Mouse (Mus musculus) gastrocnemius, postnatal 14 days (tissue): ENCODE measurements around the gene Olfr1134. TPM values are rescaled to one million over a fixed set of nuclear protein-coding genes. Genes with fewer than 3 reads are reported as not detected.
"Not testable (repeated sequence)": the region's sequence is repeated elsewhere in the genome, so short reads cannot be mapped to it uniquely, and the experiment has no call there.

Experiments used
- DNase-seq: peaks from one replicate; pipeline ENCODE4 v3.0.0; 2021; ENCODE audit warnings: mixed read lengths
- intact Hi-C: fragments of 180-260 bp; cut with DNase I; formaldehyde crosslinking; loops from one replicate; pipeline ENCODE4 v1.15.1; 2025; ENCODE audit warnings: low total_unique reads
- long read RNA-seq, 2 experiments: library from polyadenylated mRNA; stranded (forward); transcript quantifications; one replicate each; pipeline ENCODE4 v2.0.0; 2021
- total RNA-seq, 2 experiments: library from RNA; stranded (reverse); gene quantifications; 2 replicates each; pipeline ENCODE4 v1.2.3; 2021

Olfr1134 gene
- not detected for total RNA-seq
- long read RNA-seq, experiment 1, result 0 reads
- long read RNA-seq, experiment 2, result 0 reads

DNA sequence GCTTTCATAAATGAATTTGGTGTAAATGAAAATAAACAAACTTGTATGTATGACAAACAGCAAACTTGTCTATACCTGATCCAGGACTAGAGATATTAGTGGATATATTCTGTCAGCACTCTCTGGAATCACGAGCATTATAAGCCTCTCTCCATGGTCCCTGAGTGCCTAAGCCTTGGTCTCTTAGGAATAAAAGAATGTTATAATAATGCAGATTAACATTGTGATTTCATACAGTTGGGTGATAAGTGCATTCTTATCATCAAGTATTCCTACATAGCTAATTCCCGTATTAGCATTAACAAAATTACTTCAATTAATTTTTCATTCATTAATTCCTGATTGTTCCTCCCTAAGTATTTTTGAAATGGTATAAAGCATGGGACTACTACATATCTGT, at the start of gene Olfr1134:
Olfr1134 (minus strand) TSS at position 101 of the 400 bp plus-strand sequence.
- intact Hi-C loops, result no loop called here
- DNase-seq, result no peak

DNA sequence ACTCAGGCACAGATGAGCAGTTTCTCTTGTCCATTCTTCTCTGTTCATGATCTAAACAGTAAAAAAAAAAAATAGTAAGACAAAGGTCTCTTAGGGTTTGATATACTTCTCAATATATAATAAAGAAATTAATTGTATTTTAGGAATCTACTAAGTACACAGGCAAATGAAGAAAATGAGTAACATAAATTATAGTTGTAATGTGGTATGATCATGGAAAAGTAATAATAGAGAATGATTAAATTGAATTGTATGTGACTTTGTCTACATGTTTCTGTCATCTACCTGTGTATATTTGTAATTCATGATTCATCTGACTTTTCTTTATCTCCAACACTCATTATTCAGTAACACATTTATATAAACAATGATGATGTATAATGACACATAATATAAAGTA, 35.6 kb upstream of the Olfr1134 start, which contains the start of gene Olfr1136:
Olfr1136 (minus strand) TSS at position 101 of the 400 bp plus-strand sequence.
- intact Hi-C loops, result no loop called here
- no peak for DNase-seq

DNA sequence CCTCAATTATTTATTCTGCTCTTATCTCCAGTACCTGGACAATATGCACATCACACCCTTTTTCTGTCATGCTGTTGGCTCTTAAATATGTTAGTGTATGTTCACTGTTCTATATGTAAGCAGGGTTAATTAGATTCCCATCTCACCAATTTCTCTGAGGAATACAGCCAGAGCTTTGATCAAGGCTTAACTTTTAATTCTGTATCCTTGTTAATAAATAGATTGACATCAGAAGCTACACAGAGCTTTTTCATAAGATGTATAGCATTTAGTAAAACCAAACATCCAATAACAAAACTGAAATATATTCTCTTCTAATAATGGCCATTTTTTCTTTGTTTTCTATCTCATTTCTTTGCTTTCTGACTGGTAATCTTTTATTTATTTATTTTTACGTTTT, 15.3 kb upstream of the Olfr1134 start, which contains the start of gene Olfr1135:
Olfr1135 (minus strand) TSS at position 101 of the 400 bp plus-strand sequence.
- no peak for DNase-seq
- intact Hi-C loops, result no loop called here

- intact Hi-C loops, result no loop called here
- DNase-seq, result no peak
Measured at GRCm38 (mm10) chr2:87647274-87647673, 11.0 kb downstream of the Olfr1134 start, which contains the start of gene Olfr1133. Olfr1133 (minus strand) TSS chr2:87647374.

GRCm38 (mm10) chr2:87642441-87642840, 15.8 kb downstream of the Olfr1134 start:
- intact Hi-C loops, result no loop called here
- no peak for DNase-seq

DNA sequence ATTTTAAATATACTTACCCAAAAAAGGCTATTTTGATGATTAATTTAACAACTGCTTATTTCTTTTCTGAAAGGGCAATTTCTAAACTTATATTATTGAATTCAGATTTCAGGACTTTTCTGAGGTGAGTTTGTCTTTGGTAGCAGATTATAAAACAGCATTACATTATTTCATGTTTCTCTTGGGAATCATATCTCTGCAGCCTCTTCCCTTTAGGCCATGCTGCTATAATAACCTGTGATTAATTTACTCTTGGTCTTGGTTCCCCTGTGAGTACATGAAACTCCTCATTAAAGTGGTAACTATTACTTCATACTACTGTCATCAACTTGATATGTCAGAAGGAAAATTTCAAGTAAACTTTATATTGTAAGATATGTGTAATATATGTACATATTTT, 20.8 kb downstream of the Olfr1134 start, which contains the start of gene Olfr1132:
Olfr1132 (minus strand) TSS at position 101 of the 400 bp plus-strand sequence.
- DNase-seq, result no peak

GRCm38 (mm10) chr2:87626804-87627203, 31.5 kb downstream of the Olfr1134 start, which contains the start of gene Olfr1131:
Olfr1131 (plus strand) TSS chr2:87627104.
- intact Hi-C loops, result no loop called here
- no peak for DNase-seq

More for the DNA sequence above, 20.8 kb downstream of the Olfr1134 start, which contains the start of gene Olfr1132:
- intact Hi-C loops, result no loop called here

DNA sequence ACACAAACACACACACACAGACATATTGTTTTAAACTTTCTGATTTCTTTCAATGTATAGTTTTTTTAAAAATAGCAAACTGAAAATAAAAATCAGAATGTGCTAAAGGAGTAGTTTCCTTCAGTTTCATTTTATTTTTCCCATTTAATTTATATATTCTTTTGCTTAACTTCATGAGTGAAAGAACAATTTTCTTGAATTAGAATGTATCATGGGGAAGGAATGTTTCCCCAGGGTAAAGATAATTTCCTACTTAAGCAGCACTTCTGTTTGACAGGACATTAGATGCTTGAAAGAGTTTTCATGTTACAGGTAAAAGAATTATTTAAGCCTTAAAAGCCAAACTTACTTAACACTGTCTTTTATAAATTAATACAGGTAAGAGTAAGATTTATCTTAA, 52.3 kb downstream of the Olfr1134 start, which contains the start of gene Olfr1130:
Olfr1130 (plus strand) TSS at position 301 of the 400 bp plus-strand sequence.
- intact Hi-C loops, DNase-seq: not testable (repeated sequence)

Other genes with a start within 250 kb of the Olfr1134 start
- gene Olfr1123, start 241.8 kb downstream of the Olfr1134 start, total RNA-seq, result not detected
- gene Olfr1124, start 228.2 kb downstream of the Olfr1134 start, total RNA-seq, result not detected
- not detected for gene Olfr1126, start 204.5 kb downstream of the Olfr1134 start, total RNA-seq
- not detected for gene Pramel7, start 161.4 kb downstream of the Olfr1134 start, total RNA-seq
- not detected for gene Pramel6, start 151.9 kb downstream of the Olfr1134 start, total RNA-seq
- gene Olfr153, start 126.7 kb downstream of the Olfr1134 start, total RNA-seq, result not detected
- not detected for gene Olfr1128, start 112.9 kb downstream of the Olfr1134 start, total RNA-seq
- not detected for gene Olfr1129, start 84.6 kb downstream of the Olfr1134 start, total RNA-seq
- gene Olfr1130, start 52.2 kb downstream of the Olfr1134 start, total RNA-seq, result not detected
- not detected for gene Olfr1131, start 31.4 kb downstream of the Olfr1134 start, total RNA-seq
- not detected for gene Olfr1132, start 20.9 kb downstream of the Olfr1134 start, total RNA-seq
- not detected for gene Olfr1133, start 11.1 kb downstream of the Olfr1134 start, total RNA-seq
- not detected for gene Olfr1135, start 15.2 kb upstream of the Olfr1134 start, total RNA-seq
- not detected for gene Olfr1136, start 35.5 kb upstream of the Olfr1134 start, total RNA-seq
- not detected for gene Olfr1137, start 54.7 kb upstream of the Olfr1134 start, total RNA-seq
- not detected for gene Olfr1138, start 81.5 kb upstream of the Olfr1134 start, total RNA-seq
- gene Olfr1140, start 85.3 kb upstream of the Olfr1134 start, total RNA-seq, result not detected
- not detected for gene Olfr1141, start 95.5 kb upstream of the Olfr1134 start, total RNA-seq
- not detected for gene Olfr152, start 121.0 kb upstream of the Olfr1134 start, total RNA-seq
- not detected for gene Olfr1143, start 142.1 kb upstream of the Olfr1134 start, total RNA-seq
- not detected for gene Olfr1145, start 151.4 kb upstream of the Olfr1134 start, total RNA-seq
- not detected for gene Olfr1148, start 172.1 kb upstream of the Olfr1134 start, total RNA-seq
- gene Olfr1150-ps1, start 185.5 kb upstream of the Olfr1134 start, total RNA-seq, result not detected
- not detected for gene Olfr1151, start 197.4 kb upstream of the Olfr1134 start, total RNA-seq
- not detected for gene Olfr1152, start 208.0 kb upstream of the Olfr1134 start, total RNA-seq
- gene Olfr1153, start 236.5 kb upstream of the Olfr1134 start, total RNA-seq, result not detected
- gene Olfr1154, start 246.7 kb upstream of the Olfr1134 start, total RNA-seq, result not detected